Mouse (Mus musculus) lung, postnatal 10 days (tissue): ENCODE results near the gene Cep83.

Experiments
- DNase-seq: peaks from one replicate; pipeline ENCODE4 v3.0.0; 2021

The Cep83 gene

DNA sequence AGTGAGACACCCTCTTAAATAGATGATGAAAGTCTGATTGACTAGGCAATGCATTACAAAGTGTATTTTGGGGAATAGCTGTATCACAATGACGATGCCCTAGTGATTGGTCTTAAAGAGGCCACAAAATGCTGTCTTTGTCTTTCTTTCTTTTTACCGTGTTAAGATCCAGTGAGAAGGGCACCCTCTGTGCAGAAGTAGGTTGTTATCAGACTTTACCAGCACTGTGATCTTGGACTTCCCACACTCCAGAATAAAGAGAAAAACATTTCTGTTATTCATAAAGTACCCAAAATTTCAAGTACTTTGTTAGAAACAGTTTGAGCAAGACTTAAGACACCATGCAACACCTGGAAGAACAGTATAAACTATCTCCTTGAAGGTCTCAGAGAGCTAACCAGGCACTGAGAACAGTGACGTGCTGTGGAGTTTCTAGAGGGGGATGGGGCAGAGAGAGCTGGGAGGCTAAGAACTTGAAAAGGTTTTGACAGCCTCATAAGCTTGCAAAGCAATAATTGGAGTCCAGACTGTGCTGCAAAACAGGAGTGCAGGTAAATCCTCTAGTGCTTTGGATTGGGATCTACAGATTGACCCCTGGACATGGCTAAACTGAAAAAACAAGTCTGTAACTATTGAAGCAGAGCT lies 92.3 kb downstream of the Cep83 start:
- no peak for DNase-seq

DNA sequence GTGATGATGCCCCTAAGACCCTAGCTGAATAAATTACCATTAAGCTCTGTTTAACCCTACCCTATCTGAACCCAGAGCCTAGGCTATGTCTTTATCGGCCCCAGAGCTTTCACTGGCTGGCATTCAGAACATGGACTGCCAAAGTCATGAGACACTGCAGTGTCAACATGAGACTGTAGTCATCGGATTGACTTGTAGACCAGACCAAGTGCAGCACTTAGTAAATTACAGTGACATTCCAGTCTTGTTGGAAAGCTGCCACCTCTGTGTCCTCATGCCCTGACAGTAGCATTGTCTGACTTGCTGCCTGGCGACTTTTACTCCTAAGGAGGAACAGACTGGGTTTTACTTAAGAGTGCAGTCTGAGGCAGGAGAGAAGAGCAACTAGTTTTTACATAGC lies 100.8 kb downstream of the Cep83 start:
- peak; percentile 89 for DNase-seq

DNA sequence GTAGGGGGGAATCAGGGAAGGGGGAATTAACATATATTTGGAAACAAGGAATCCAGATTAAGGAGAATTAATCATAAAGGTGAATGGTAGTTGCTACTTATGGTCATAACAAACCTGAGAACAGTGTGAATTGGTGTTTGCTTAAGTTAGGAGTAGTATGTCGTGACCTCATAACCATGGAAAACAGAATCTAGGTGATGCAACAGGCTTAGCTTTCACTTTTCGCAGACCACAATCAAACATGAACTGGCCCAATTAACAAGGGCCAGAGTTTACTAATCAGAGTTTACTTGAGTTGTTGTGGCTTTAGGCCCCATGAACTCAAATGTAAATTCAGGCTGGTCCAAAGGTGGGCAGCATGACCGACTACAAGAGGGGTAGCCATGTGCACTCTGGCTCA lies 105.5 kb downstream of the Cep83 start:
- DNase-seq: no peak

DNA sequence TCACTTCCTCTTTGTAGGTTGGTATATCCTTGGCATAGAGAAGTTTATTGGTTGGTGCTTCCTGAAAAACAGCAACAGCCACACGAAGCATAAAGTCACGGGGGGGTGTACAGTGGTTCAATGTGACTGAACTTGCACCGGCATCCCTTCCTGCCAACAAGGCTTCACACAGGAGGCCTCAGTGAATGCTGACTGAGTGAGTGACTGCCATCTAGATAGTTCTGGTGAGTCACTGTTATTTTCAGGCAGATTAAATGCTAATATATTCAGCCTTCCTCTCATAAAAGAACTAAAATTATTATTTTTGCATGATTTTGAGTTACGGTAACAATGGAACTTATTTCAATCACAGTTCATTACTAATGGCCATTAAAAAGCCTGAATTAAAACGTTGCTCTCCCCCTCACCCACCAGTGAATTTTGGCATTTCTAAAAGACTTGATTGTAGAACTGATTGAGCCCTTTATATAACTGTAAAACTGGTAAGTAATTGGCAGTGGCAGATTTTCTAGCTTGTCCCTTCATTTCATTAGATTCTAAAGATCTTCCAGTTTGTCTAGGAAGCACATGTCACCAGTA lies 106.3 kb downstream of the Cep83 start:
- no peak for DNase-seq

DNA sequence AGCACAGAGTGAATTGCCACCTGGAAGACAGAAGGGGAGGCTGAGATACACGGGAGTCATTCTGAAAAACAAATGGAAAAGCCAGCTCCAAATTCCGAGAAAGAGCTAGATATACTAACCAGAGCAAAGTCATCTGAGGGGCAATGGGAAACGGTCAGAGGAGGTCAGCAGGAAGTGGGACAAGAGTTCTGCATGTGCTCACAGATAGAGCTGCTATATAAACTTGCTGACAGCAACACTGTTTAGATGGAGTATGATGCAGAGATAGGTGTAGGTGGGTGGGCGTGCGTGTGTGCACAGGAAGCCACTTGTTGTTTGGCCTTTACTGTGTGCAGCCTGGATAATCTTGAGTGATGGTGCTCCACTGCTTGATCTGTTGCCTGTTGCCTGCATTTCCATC lies 109.7 kb downstream of the Cep83 start:
- no peak for DNase-seq

DNA sequence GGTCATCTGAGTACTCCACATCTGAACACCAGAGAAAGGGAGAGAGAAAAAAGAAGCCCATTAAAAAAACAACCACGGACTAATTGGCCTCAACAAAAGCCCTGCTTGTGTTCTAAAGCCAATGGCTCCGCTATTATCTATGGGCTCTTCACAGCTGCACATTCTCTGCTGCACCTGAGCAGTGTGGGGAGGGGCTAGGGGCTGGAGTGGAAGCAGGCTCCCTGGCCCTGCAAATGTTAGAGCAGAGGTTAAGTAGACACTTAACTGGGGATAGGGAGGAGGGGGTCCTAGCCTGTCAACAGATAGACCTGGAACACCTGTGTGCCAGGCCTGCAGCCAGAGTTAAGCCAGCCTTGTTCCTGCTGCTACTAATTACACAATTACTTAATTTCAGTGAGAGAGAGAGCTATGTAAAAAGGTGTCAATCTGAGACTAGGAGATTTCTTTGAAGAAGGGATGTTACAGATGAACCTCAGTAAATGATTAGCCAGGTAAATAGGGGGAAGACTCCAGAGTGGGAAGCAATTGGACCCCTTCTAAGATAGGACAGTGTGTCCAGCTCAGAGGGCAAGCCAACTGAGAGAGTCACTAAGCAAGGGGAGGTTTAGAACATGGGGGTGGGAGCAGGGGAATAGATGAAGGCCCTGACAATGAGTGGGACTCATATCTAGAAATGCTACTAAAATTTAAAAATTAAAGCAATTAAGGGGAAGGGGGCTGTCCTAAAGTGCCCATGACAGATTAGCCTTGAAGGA lies 111.2 kb downstream of the Cep83 start:
- DNase-seq: no peak

DNA sequence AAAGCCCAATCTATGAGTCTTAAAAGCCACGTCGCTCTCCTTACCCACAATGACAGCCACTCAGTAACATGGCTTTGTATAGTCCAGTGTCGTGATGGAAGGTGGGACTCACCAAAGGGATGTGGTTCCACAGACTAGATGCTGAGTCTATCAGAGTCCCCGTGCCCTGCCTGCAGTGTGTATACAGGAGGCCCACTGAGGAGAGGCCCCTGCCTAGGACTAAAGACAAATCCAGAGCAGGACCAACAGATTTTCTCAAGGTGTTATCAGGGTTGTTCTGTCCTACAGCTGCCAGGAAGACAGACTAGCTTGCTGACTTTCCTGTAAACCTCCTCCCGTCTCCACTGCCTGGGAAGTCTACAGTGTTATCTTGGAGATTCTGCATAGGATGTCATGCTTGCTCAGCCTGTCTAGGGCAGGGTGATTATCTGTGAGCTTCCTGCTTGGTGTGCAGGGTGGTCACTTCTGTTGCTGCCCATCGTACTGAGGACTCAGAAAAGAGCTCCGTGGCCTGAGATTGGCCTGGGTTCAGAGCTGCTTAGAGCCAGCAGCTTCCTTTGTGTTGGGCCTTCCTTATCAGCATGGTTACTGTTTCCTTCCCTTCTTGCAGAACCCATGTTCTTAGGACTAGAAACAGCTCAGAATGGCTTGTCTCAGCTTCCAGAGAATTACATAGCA lies 112.4 kb downstream of the Cep83 start:
- no peak for DNase-seq

DNA sequence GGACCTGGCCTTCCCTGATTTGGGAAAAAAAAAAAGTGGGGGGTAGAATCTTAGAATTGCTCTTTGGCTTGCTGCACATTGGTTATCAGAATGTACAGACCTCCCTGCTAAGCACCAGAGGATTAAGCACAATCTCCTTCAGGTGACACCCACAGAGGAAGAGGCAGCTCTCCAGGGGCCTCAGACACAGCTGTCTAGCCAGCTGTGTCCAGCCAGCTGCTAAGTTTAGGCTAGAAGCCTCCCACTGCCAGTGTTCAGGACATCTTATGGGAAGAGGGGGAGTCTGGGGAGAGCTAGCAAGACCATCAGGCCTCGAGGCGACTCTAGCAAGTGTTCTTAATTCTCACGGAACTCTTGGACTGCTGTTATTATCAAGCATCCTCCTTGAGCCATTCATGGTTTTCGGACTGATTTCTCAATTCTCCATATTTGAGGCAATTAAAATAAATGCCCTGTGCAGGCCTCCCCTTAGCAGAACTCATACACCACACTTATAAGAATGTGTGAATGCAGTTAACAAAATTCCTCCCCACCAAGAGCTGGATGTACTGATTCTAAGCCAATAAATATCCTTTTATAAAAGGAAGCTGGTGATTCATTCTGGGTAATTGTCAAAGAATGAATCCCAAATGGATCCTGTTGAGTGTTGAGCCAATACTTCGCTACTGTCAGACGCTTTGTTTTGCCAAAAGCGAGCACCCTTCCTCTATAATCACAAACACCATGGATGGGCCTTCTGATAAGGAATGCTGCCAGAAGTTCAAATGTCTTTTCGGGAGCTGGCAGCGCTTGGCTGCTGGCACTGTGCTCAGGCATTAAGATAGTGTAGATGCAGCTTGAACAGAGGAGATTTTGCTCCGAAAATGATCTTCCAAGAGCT lies 115.8 kb downstream of the Cep83 start:
- DNase-seq: peak; percentile 50

DNA sequence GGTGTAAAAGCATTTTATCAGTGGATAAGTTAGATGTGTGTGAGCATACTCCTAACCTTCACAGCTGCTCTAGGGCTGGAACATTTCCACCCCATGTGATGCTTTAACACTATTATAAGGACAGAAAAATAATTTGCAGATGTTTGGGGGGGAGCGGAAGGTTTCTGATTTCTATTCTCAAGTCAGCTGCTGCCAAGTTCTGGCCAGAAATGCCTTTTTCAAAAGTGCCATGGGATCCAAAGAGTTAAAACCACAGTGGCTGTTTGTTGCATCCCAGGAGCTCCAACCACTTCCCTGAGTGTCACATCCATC lies 116.4 kb downstream of the Cep83 start:
- no peak for DNase-seq

DNA sequence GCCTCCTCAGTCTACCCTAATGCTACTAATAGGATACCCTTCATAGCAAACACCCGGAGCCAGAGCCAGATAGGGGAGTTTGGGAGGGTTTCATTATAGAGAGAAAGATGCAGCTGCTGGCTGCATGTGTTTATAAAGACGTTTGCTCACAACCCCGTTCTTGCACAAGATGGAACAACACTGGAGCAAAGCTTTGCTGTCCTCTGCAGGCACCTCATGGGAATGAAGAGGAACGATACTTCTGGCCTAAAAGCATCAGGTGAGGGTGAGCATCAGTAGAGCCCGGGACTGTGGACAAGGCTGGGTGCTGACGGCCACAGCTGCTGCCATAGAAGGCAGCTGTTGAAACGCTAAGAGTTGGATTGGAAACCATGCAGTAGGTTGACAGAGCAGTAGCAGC lies 118.9 kb downstream of the Cep83 start:
- no peak for DNase-seq

DNA sequence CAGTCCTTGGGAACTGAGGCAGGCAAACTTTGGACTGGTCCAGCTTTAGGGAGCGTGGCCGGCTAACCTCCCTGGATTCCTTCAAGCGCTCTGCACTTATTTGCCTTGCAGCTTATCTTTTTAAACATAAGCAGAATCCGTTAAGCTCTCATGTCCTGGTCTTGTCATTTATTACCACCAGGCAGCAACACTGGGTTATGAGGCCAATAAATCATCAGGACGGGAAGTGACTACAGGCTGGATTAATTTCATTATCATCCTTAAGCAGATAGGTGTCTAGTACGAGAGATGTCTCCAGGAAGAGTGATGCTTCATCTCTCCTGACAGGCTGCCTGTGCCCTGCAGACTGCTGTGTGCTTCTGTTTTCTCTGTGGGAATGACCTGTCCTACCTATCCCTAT lies 119.8 kb downstream of the Cep83 start:
- DNase-seq: no peak

DNA sequence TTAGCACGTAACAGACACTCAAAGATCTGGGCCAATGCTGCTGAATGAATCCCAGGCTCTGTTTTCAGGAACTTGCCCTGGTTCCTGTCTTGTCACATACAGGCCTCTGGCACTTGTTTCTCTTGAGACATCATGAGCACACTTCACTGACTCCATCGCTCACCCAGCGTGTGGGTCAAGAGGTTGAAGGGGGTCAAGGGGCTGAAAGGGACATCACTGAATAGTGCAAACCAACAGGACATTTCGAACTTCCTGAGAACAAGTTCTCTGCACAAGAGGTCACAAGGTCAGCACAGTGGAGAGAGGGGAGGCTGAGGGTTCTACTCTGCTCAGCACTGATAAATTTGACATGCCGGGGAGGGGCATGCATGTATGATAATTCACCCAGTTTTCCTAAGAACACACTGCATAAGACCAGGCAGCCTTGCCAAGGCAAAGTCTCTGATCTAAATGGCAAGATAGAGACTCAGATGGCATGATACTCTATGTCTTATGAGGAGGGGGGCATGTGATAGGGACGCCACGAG lies 121.6 kb downstream of the Cep83 start:
- DNase-seq: peak; percentile 31

DNA sequence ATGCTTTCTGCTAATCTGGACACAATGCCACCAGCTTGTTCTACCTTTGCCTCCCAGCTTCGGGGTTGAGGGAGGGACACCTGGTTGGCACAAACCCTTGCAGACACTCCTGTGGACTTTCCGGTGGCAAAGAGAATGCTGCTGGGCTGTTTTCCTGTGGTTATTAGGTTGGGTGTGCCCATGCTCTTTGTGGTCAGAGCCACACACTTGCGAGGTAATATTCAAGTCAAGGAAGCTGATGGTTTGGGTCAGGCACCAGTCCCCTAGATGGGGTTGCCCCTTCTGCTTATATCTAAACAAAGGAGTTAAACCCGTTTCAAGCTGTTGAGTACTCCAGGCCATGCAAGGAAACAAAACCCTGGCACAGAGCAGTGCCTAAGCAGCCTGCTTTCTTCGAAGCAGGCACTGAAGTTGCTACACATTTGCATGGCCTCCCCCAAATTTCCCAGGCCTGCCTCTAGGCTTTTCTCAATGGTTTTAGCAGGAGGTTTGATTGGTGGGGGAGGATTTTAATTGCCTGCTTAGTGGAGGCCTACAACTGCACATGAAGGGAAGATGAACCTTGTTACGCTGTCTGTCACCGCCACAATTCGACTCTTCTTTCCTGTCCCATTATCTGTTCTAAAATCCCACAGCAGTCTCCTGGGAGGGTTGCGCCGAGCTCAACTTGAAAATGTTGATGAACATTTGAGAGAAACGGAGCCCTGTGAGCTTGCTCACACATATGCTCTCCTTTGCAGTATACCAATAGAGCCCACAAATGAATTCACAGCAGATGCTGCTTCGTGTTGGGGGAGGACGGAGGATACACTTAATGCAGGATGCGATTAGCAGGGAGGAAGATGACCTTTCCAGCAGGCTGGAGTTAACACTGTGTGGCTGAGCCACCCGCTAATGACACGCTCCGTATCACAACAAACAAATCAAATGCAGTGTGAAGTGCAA lies 123.7 kb downstream of the Cep83 start:
- DNase-seq: no peak

DNA sequence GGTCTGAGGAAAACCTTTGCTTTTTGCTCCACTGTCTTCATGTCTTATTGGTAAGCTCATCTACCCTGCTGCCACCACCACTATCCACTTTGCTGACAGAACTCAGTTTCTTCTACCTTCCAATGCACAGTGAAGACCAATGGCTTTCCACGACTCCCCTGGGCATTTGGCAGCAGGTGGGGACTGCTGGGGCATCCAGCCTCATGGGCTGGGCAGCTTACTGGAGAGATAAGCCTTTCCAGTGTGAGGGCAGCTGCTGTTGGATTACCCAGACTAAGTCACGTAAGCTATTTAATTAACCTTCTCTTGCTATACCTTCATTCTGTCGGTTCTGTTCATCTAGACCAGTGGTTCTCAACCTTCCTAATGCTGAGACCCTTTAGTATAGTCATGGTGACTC lies 129.7 kb downstream of the Cep83 start:
- DNase-seq: no peak

DNA sequence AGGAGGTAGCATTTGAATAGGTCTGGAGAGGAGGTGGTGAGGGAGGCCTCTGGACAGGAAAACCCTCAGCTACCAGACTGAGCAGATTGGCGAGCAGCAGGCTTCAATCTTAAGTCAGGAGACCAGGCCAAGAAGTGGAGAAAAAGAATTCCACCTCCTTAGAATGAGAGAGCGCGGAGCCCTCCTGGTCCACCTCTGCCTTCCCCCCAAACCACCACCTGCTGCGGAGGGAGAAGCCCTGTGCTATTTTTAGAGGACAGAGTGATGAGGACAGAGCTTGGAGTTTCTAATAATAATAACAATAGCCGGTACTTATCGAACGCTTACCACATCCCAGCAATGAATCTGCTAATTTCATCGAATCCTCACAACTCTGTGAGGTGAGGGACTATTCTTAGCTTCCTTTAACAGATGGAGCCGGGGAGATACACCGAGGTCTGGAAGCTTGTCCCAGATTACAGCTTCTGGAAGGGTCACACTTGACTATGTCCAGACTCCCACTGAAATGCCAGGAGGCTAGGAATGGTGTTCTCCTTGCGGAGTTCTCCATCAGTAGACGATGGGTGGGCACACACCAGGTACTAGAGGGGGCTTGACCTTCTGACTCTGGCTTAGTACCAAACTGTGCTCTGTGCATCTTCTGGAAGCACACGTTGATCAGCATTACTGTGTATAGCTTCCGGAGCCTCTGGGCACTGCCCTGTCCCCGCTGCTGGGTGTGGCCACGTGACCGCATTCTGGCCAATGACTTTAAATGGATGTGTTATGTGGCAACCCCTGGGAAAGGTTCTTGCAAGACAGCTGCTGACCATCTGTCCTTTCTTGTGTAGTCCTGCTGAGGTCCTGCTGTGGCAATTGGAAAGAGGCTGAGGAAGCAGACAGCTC lies 130.6 kb downstream of the Cep83 start:
- DNase-seq: peak; percentile 53

DNA sequence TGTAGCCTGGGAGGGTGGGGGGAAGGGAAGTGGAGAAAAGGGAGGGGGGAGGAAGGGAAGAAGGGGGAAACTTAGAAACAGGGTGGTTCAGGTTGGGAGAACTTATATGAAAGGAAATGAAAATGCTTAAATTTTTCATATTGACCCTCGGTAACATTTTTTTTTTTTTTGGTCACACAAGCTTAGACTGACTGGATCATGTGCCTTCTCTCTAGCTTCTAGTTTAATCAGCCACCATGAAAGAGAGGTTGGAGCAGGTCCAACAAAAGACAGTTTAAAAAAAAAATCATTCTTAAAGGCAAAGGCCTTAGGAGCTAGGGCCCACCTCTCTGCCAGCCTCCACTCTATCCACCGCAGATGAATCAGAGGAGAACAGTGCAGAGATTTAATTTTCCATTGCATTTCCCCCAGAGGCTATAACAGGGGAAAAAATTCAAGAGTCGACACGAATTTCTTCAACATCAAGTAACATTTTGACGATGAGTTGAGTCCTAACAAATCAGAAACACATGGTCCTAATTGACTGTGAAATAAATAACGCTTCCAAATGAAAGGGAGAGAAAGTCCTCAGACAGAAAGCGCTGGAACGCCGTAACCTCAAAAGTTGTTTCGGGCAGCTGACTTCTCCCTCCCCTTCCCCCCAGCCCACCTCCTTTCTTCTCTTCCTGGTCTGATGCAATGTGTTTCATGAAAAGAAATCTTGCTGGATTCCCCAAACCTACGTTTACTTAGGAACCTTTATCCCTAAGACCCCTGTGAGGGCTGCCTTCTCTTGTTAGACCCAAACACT lies 135.7 kb downstream of the Cep83 start:
- peak; percentile 86 for DNase-seq

DNA sequence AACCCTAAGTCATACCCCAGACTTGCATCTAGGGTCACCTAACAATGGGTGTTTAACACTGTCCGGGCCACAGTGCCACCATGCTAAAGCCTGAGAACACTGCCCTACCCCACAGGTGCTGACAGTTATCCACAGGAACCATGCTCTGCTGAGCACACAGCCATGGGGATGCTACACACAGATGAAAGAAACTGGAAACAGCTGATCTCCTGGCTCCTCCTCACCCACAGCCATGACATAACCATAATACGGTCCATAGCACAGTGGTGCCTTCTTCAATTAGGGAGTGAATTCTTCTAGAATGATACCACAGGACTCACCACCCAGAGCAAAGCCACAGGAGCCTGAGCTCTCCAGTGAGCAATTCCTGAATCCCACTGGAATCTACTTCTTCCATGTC lies 137.5 kb downstream of the Cep83 start:
- no peak for DNase-seq

DNA sequence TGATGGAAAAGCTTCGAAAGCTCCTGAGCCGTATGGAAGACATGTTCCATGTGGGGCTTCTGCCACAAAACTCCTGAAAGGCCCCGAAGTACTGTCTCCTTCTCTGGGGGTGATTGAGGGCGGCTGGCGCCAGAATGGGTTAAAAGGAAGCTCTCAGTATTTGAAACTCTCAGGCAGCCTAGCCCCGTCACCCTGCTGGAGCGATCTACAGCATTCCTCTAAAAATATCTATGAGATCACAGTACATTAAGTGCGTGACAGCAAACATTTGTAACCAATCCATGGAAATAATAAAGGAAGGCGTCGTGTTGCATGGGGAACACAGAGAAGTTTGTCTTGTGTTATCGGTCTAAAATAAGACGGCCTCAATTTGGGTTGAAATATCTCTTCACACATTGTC lies 138.0 kb downstream of the Cep83 start:
- DNase-seq: peak; percentile 61

DNA sequence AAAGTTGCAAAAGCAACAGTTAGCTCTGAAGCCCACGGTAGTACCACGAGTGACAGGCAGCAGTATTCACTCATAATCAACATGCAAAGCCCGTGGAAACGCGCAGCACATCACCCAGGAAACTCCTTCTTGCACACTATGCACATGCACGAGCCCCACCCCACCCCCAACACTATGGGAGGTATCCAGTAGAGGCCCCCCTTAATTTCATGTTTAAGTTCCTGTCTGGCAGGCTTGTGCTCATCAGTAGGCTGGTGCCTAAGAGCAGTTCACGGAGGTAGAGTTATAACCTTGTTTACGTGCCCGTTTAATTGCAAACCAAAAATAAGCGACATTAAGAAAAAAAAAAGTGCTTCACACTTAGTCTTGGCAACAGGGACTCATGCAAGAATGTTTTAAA lies 138.9 kb downstream of the Cep83 start:
- peak; percentile 36 for DNase-seq
